Mouse (Mus musculus) layer of hippocampus, adult 9-11 months (tissue): ENCODE measurements around the gene Gm20662.
A peak's percentile ranks its signal among the peaks of the same experiment; 100 is the strongest.

ENCODE experiments used
- DNase-seq: peaks from one replicate; pipeline ENCODE4 v3.0.0; 2022

Gene Gm20662

DNA sequence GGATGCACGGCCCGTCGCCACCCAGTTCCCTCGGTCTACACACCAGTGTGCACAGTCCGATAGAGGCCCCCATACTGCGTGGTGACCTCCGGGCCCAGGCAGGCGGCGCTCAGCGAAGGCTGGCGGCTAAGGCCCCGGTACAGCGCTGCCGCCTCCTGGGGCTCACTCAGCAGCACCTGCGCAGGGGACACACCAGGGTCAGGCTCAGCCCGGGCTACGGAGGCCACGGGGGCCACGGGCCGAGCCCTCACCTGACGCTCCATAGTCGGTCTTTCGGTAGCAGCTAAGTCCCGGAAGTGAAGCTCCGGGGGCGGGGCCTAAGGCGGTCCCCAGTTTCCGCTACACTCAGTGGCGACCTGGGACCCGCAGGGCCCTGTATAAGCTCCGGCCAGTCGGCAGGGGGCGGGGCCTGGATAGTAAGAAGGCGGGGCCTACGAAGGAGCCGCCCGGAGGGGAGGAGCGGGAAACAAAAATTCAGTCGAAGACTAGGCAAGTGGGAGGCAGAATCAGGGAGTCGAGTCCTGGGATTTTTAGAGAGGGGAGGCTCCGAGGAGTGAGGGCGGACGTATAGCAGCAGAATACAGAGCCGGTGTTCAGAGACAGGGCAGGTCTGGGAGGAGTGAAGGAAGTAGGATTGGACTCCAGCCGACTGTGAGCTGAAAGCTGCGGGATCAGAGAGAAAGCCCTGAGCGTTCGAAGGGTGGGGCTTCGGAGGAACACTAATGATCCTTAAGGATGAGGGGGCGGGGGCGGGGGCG, 98.2 kb downstream of the Gm20662 start, which contains the start of gene Apeh:
Gene Apeh (minus strand): TSS at position 423 of the 758 bp plus-strand sequence.
- peak; percentile 93 for DNase-seq
